Mouse (Mus musculus) spleen, adult 2 months (tissue): ENCODE measurements around the gene Rap1gap2. TPM values are rescaled to one million over a fixed set of nuclear protein-coding genes. Genes with fewer than 3 reads are reported as not detected.

Experiments used
- DNase-seq, 2 experiments: peaks; one replicate each; pipeline versions ENCODE4 v3.0.0 to v3.0.0-alpha.2; 2012 to 2021; ENCODE audit warnings: low spot score in 2 of 2, low read depth in 1 of 2
- H3K27ac ChIP-seq: fragments of 200-500 bp; 2 replicates; pipeline ENCODE4 v1.5.1; 2012; ENCODE audit warnings: low read length, inconsistent platforms; ENCODE audit not compliant: insufficient read depth
- H3K27me3 ChIP-seq: fragments of 200-500 bp; 2 replicates; pipeline ENCODE4 v1.6.1; 2012; ENCODE audit warnings: mild to moderate bottlenecking, moderate library complexity, low read length, inconsistent platforms; ENCODE audit not compliant: control insufficient read depth, insufficient read depth
- H3K36me3 ChIP-seq: fragments of 200-500 bp; 2 replicates; pipeline ENCODE4 v1.6.1; 2012; ENCODE audit warnings: mild to moderate bottlenecking, low read length, inconsistent platforms; ENCODE audit not compliant: control insufficient read depth, insufficient read depth
- H3K4me1 ChIP-seq: fragments of 200-500 bp; 2 replicates; pipeline ENCODE4 v1.6.1; 2011; ENCODE audit warnings: inconsistent platforms; ENCODE audit not compliant: control insufficient read depth, insufficient read depth, insufficient read length
- H3K4me3 ChIP-seq: fragments of 200-500 bp; 2 replicates; pipeline ENCODE4 v1.5.1; 2011; ENCODE audit warnings: mild to moderate bottlenecking, inconsistent platforms; ENCODE audit not compliant: insufficient read depth, insufficient read length; ENCODE audit errors: extremely low read depth
- CTCF ChIP-seq: fragments of 200-500 bp; IDR thresholded peaks from 2 replicates; pipeline ENCODE4 v1.5.1; 2011; ENCODE audit warnings: mild to moderate bottlenecking, inconsistent platforms; ENCODE audit not compliant: insufficient read depth, insufficient read length, insufficient replicate concordance; ENCODE audit errors: extremely low read depth
- POLR2A ChIP-seq: fragments of 200-500 bp; IDR thresholded peaks from 2 replicates; pipeline ENCODE4 v1.6.1; 2011; ENCODE audit warnings: low read depth, low read length, inconsistent platforms
- WGBS: fragments of 180-500 bp; shearing (Covaris S2); methylation state at CpG from one replicate; pipeline ENCODE4 v1.1.7; 2018; 5-methylcytosine and 5-hydroxymethylcytosine counted together
- polyA plus RNA-seq: library from polyadenylated mRNA; depleted of rRNA; stranded (reverse); fragments of >200 nt; gene quantifications from 2 replicates; pipeline ENCODE4 v1.2.3, GENCODE M21; 2012

Rap1gap2 gene
- polyA plus RNA-seq, 1 experiment = 11.3 TPM

DNA sequence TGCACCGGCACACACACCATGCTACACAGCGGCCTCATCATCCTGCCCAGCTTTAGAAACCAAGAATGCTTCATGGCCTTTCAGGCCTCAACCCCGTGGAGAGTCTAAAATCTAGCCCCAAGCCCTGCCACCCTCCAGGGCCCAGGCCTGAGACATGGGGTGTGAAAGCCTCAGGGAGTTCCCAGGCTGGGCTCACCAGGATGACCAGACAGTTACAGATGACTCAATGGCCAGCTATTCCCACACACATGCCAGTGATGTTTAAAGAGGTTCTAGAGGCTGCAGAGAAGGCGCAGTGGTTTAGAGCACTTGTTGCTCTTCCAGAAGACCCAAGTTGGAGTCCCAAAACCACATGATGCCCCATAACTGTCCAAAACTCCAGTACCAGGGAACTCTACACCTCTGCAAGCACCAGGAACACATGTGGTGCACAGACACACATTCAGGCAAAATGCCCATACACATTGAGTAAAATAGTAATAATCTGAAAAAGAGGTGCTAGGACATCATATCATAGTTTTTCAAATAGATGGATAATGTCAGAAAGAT, 44.3 kb downstream of the Rap1gap2 start:
- TF ChIP-seq POLR2A (no peak), CTCF (no peak)
- Histone ChIP-seq H3K4me1 (peaks cover 10% of the 10 kb centered on the region; the same call in 1 of the 2 replicates), H3K27ac (no peak overlapping the region), H3K36me3 (no peaks in the 10 kb centered on the region), H3K27me3 (no peaks in the 10 kb centered on the region), H3K4me3 (no peak overlapping the region)
- no peak for DNase-seq
- 95% methylated on average over 4 of the region's 4 CpGs for WGBS

DNA sequence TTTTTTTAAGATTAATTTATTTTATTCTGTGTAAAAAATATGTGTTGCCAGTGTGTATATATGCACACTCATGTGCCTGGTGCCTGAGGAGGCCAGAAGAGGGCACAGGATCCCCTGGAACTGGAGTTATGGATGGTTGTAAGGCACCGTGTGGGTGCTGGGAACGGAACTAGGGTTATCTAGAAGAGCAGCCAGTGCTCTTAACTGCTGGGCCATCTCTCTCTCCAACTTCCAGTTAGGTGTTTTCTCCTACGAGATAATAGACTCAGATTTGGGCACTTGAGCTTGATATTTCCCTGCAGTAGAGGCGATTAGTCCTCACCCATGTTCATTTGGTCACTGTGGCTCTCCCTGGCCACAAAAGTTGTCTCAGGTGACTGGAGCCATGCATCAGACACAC, 49.3 kb downstream of the Rap1gap2 start:
- 86% methylated on average over 4 of the region's 4 CpGs for WGBS
- H3K27ac ChIP-seq = no peak overlapping the region
- no peak for DNase-seq

DNA sequence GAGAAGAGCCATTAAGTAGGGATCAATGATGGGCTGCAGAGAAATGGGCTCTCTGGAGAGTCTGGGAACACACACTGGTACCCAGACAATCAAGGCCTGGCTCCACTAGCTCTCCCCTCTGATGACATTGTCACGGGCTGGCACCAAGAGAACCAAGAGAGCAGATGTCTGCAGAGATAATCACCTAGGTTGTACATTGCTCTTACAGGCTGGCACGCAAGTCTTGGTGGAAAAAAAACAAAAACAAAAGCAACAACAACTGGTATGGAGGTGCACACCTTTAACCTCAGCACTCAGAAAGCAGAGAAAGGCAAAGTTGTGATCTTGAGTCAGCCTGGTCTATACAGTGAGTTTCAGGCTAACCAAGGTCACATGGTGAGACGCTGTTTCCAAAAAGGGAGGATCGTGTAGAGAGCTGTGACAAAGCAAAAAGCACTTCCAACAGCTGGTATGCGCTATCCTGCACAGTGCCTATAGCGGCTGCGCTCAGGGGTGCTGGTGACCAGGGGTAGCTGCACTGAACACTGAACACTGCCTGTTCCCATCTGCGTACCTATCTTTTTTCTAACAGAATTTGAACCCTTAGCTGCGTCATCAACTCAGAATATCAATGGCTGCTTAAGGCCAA, 50.0 kb downstream of the Rap1gap2 start:
- Histone ChIP-seq H3K27me3 (no peaks in the 10 kb centered on the region), H3K36me3 (no peaks in the 10 kb centered on the region), H3K4me1 (peaks cover 9% of the 10 kb centered on the region; the same call in 1 of the 2 replicates), H3K4me3 (no peak overlapping the region), H3K27ac (no peak overlapping the region)
- no peak for DNase-seq
- TF ChIP-seq POLR2A = no peak
- no peak for TF ChIP-seq CTCF
- 55% methylated on average over 9 of the region's 9 CpGs for WGBS

More for the DNA sequence above, 49.3 kb downstream of the Rap1gap2 start:
- Histone ChIP-seq H3K4me3 (no peak overlapping the region), H3K4me1 (peaks cover 2% of the 10 kb centered on the region; the same call in 1 of the 2 replicates), H3K27me3 (no peaks in the 10 kb centered on the region), H3K36me3 (no peaks in the 10 kb centered on the region)
- no peak for TF ChIP-seq CTCF
- no peak for TF ChIP-seq POLR2A

DNA sequence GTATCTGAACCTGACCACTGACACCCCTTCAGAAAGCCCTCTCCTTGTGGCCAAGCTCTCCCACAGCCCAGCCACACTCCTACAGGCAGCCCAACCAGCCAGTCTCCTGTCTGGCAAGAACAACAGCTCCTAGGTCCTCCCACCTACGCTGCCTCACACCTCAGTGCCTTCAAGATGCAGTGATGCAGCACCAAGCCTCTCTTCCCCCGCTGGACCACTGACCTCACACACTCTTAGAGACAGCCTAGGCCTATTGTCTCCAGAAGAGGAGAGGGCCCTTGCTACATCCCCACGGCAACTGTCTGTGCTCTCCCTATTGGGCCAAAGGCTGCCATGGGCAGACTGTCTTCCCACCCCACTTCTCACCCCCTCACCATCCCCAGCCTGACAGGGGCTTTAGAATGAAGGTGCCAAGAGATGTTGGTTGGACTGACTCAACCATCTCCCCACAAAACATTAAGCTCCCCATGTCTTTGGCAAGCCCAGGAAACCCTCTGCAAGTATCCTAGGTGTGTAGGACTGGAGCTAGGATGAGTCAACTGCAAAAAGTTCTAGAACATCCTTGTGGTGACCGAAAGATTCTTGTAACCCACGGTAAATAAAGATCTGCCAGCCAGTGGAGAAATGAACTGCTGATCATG, 50.8 kb downstream of the Rap1gap2 start:
- TF ChIP-seq POLR2A = no peak
- no peak for TF ChIP-seq CTCF
- Histone ChIP-seq H3K4me1 (peaks cover 12% of the 10 kb centered on the region; the same call in 1 of the 2 replicates), H3K27me3 (no peaks in the 10 kb centered on the region), H3K36me3 (no peaks in the 10 kb centered on the region), H3K27ac (no peak overlapping the region), H3K4me3 (no peak overlapping the region)
- DNase-seq = no peak
- WGBS = 82% methylated on average over 5 of the region's 5 CpGs

DNA sequence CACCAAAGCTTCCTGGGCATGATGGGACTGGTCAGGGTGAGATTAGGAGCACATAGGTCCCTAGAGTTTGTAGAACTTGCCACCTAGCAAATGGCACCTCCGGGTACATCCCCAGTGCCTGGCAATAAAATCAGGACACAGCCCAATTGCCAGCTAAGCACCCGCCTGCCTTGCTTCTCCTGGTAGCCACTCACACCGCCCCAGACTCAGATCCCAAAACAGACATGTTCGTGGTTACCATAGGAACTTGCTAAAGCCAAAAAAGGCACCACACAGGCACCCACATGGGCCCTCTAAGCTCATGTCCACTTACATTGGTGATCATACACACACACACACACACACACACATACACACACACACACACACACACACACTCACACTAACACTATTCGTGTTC, 51.8 kb downstream of the Rap1gap2 start:
- Histone ChIP-seq H3K4me3 (no peak overlapping the region), H3K27ac (no peak overlapping the region), H3K4me1 (peaks cover 13% of the 10 kb centered on the region; the same call in 1 of the 2 replicates), H3K27me3 (no peaks in the 10 kb centered on the region), H3K36me3 (no peaks in the 10 kb centered on the region)
- no peak for TF ChIP-seq CTCF
- whole genome bisulfite sequencing = 88% methylated on average over 5 of the region's 5 CpGs
- DNase-seq = no peak

DNA sequence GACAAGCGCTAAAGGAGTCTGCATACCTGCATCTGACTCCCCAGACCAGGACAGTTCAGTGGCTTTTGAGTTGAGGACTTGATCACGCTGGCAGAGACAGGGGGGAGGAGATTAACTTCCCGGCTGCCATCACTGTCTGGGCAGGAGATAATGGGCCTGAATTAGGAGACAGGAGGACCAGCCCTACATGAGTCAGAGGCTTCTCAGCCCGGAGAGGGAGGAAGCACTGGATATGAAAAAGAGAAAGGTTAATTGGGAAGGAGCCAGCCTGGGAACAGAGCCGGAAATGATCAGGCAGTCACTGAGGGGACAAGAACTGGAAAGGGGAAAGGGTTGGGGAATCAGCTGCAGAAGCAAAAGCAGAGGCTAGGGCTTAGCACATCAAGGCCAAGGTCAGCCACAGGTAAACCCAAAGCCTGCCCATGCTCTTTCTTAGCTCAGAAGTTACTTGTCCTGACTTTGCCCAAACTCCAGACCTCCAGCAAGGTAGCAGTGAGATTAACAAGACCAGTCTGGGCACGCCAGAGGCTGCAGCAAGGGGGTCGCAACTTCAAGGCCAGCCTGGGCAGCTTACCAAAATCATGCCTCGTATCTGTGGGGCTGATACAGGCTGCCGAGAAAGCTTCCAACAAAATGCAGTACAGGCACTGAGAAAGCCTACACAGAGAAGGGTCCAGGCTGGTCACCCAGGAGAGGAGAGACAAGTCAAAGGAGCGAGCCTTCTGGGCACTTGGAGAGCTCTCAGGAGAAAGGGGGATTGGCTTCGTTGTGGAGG, 53.1 kb downstream of the Rap1gap2 start:
- Histone ChIP-seq H3K27me3 (no peaks in the 10 kb centered on the region), H3K4me3 (no peak overlapping the region), H3K27ac (no peak overlapping the region), H3K4me1 (peaks cover 13% of the 10 kb centered on the region; the same call in 1 of the 2 replicates), H3K36me3 (no peaks in the 10 kb centered on the region)
- WGBS = 82% methylated on average over 11 of the region's 11 CpGs
- no peak for TF ChIP-seq CTCF
- TF ChIP-seq POLR2A = no peak
- DNase-seq = no peak
